Mouse (Mus musculus) cortical plate, adult 2 months (tissue): Measurements from ENCODE around the gene Fuom.

Source experiments
- CTCF ChIP-seq: fragments of 200-500 bp; IDR thresholded peaks from 2 replicates; pipeline ENCODE4 v1.5.1; 2011; ENCODE audit warnings: mild to moderate bottlenecking, control low read depth, low read length; ENCODE audit not compliant: insufficient read depth; ENCODE audit errors: extremely low read depth
- POLR2A ChIP-seq: fragments of 200-500 bp; IDR thresholded peaks from 2 replicates; pipeline ENCODE4 v1.6.1; 2011; ENCODE audit warnings: mild to moderate bottlenecking, low read length, control low read depth; ENCODE audit not compliant: insufficient read depth; ENCODE audit errors: extremely low read depth

DNA sequence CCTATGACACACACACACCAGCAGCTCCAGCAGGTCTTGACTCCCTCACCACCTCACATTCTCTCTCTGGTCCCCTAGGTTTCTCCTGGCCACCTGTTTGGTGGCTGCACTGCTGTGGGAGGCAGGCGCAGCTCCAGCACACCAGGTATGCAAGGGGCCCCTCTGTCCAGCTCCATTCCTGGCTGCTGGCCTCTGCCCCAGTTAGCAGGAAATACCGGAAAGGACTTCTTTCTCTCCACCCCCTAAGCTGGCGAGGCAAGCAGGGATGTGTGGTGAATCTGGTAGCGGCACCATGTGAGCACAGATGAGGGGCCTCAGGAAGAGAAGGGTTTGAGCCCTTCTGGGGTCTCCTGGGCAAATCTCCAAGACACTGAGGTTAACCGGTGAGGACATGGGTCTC lies 7.3 kb downstream of the Fuom start:
- no peak for TF ChIP-seq POLR2A
- TF ChIP-seq CTCF: no peak
